Mouse (Mus musculus): ENCODE data around the gene Mrps27.
"Not testable (repeated sequence)": the region's sequence is repeated elsewhere in the genome, so short reads cannot be mapped to it uniquely, and the experiment has no call there.

The Mrps27 gene

GRCm38 (mm10) chr13:99344599-99345575 lies at the start of gene Mrps27, which contains the start of gene Ptcd2:
TSS of gene Mrps27 (plus strand) at chr13:99344786.
TSS of gene Ptcd2 (minus strand) at chr13:99344705.
- DNase-seq = peak; percentile 96

- DNase-seq = no peak
These were observed 44.7 kb upstream of the Mrps27 start for GRCm38 (mm10) chr13:99299921-99300320.

GRCm38 (mm10) chr13:99303846-99304245 lies 40.7 kb upstream of the Mrps27 start:
- no peak for DNase-seq

GRCm38 (mm10) chr13:99304365-99304764 lies 40.2 kb upstream of the Mrps27 start:
- no peak for DNase-seq

GRCm38 (mm10) chr13:99305186-99305585 lies 39.4 kb upstream of the Mrps27 start:
- no peak for DNase-seq

GRCm38 (mm10) chr13:99306164-99306563 lies 38.4 kb upstream of the Mrps27 start:
- no peak for DNase-seq

- no peak for DNase-seq
These were observed 36.6 kb upstream of the Mrps27 start for GRCm38 (mm10) chr13:99307930-99308359.

GRCm38 (mm10) chr13:99308393-99308792 lies 36.2 kb upstream of the Mrps27 start:
- DNase-seq = no peak

- DNase-seq = no peak
These were observed 30.5 kb upstream of the Mrps27 start for GRCm38 (mm10) chr13:99314098-99314497.

GRCm38 (mm10) chr13:99314657-99315181 lies 29.9 kb upstream of the Mrps27 start:
- DNase-seq = no peak

- no peak for DNase-seq
These were observed 28.2 kb upstream of the Mrps27 start for GRCm38 (mm10) chr13:99316366-99316765.

GRCm38 (mm10) chr13:99317058-99317457 lies 27.5 kb upstream of the Mrps27 start:
- no peak for DNase-seq

- DNase-seq = no peak
These were observed 24.1 kb upstream of the Mrps27 start for GRCm38 (mm10) chr13:99320453-99320852.

GRCm38 (mm10) chr13:99322915-99323314 lies 21.7 kb upstream of the Mrps27 start:
- DNase-seq = not testable (repeated sequence)

- DNase-seq = no peak
These were observed 20.8 kb upstream of the Mrps27 start for GRCm38 (mm10) chr13:99323632-99324336.

GRCm38 (mm10) chr13:99324337-99324685 lies 20.3 kb upstream of the Mrps27 start:
- not testable (repeated sequence) for DNase-seq

GRCm38 (mm10) chr13:99331255-99331654 lies 13.3 kb upstream of the Mrps27 start:
- no peak for DNase-seq

GRCm38 (mm10) chr13:99337510-99337909 lies 7.1 kb upstream of the Mrps27 start:
- DNase-seq = no peak

- no peak for DNase-seq
These were observed 3.1 kb upstream of the Mrps27 start for GRCm38 (mm10) chr13:99341504-99341903.

- peak; percentile 24 for DNase-seq
These were observed 549 bp upstream of the Mrps27 start for GRCm38 (mm10) chr13:99343876-99344598.

GRCm38 (mm10) chr13:99350009-99350408 lies 5.4 kb downstream of the Mrps27 start:
- no peak for DNase-seq

- DNase-seq = no peak
These were observed 6.6 kb downstream of the Mrps27 start for GRCm38 (mm10) chr13:99351186-99351585.

- no peak for DNase-seq
These were observed 7.0 kb downstream of the Mrps27 start for GRCm38 (mm10) chr13:99351596-99351995.

All from cerebellum, adult 11-12 months (tissue).